Mouse (Mus musculus) heart, adult 2 months (tissue): ENCODE data around the gene Pdgfa. TPM values are rescaled to one million over a fixed set of nuclear protein-coding genes. Genes with fewer than 3 reads are reported as not detected.
A peak's percentile ranks its signal among the peaks of the same experiment; 100 is the strongest.

Experiments
- DNase-seq, 2 experiments: peaks; one replicate each; pipeline ENCODE4 v3.0.0; 2021
- H3K27ac ChIP-seq: fragments of 200-600 bp; 2 replicates; pipeline ENCODE4 v1.8.1; 2022
- H3K27me3 ChIP-seq: fragments of 200-500 bp; 2 replicates; pipeline ENCODE4 v1.6.1; 2012; ENCODE audit warnings: mild to moderate bottlenecking, low read length, inconsistent platforms, mixed read lengths; ENCODE audit not compliant: control insufficient read depth, insufficient read depth
- H3K36me3 ChIP-seq: fragments of 200-500 bp; 2 replicates; pipeline ENCODE4 v1.6.1; 2012; ENCODE audit warnings: low read length, inconsistent platforms; ENCODE audit not compliant: control insufficient read depth, insufficient read depth
- H3K4me1 ChIP-seq: fragments of 200-500 bp; 2 replicates; pipeline ENCODE4 v1.6.1; 2011; ENCODE audit warnings: low read length; ENCODE audit not compliant: control insufficient read depth, insufficient read depth
- H3K4me3 ChIP-seq: fragments of 200-600 bp; 2 replicates; pipeline ENCODE4 v1.8.1; 2022
- H3K79me2 ChIP-seq: fragments of 200-500 bp; replicated peaks from 2 replicates; pipeline ENCODE4 v1.6.1; 2012; ENCODE audit warnings: mild to moderate bottlenecking, inconsistent platforms, low read length, moderate library complexity, mixed read lengths; ENCODE audit not compliant: control insufficient read depth, insufficient read depth
- H3K9ac ChIP-seq: fragments of 200-500 bp; 2 replicates; pipeline ENCODE4 v1.6.1; 2012; ENCODE audit warnings: low read depth, mild to moderate bottlenecking, control low read depth, inconsistent platforms, low read length, mixed read lengths
- CTCF ChIP-seq: fragments of 200-600 bp; IDR thresholded peaks from 2 replicates; pipeline ENCODE4 v1.8.1; 2022; ENCODE audit warnings: antibody characterized with exemption, mild to moderate bottlenecking, moderate library complexity
- EP300 ChIP-seq: fragments of 200-500 bp; IDR thresholded peaks from 2 replicates; pipeline ENCODE4 v1.6.1; 2011; ENCODE audit warnings: low read depth, low read length, control low read depth; ENCODE audit not compliant: insufficient read depth
- POLR2A ChIP-seq: fragments of 200-500 bp; IDR thresholded peaks from 2 replicates; pipeline ENCODE4 v1.6.1; 2011; ENCODE audit warnings: mild to moderate bottlenecking, low read depth, low read length, control low read depth; ENCODE audit not compliant: insufficient read depth
- WGBS: fragments of 180-500 bp; shearing (Covaris S2); methylation state at CpG from one replicate; pipeline ENCODE4 v1.1.7; 2018; 5-methylcytosine and 5-hydroxymethylcytosine counted together
- intact Hi-C: fragments of 180-260 bp; cut with DNase I; formaldehyde crosslinking; loops from one replicate; pipeline ENCODE4 v1.15.1; 2025
- polyA plus RNA-seq: library from polyadenylated mRNA; depleted of rRNA; stranded (reverse); fragments of >200 nt; gene quantifications from 2 replicates; pipeline ENCODE4 v1.2.3, GENCODE M21; 2012
- total RNA-seq, 2 experiments: library from RNA; stranded (reverse); gene quantifications; 2 replicates each; pipeline ENCODE4 v1.2.3; 2021

The Pdgfa gene
- total and polyA plus RNA-seq, 3 experiments, result 14.2 to 20.7 (median 19.6) TPM

DNA sequence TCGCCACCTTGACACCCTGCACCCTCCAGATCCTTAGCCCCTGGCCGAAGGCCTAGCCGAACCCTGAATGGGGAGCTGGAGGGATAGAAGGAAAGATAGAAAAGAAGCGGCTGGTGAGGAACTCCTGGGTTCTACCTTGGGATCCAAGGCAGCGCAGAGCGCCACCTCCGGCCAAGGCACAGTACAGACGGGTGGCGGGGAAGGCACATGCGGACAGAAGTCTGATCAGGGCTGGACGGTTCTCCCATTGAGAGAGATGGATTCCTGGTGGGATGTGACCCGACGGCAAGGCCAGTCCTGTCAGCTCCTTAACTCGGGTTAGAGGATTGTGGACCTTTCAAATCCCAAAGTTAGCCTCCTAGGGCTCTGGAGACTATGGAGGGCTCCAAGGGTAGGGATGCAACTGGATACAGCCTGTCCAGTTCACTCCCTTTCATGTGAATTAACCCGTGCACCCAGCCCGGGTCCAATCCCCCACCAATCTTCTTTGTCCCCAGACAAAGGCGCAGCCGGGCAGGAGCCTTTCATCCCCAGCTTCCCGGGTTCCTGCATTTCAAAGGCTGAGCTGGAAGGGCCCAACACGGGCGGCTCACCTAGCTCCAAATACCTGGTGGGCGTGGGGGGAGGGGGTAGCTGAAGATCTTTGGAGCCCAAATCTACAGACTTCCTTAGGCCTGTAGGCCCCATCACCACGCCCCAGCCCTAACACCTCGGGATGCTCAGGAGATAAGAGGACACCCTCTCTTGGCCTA, 672 bp downstream of the Pdgfa start:
- 29% methylated on average over 24 of the region's 24 CpGs for WGBS
- peaks cover 9% of the 10 kb centered on the region for H3K4me1 ChIP-seq

DNA sequence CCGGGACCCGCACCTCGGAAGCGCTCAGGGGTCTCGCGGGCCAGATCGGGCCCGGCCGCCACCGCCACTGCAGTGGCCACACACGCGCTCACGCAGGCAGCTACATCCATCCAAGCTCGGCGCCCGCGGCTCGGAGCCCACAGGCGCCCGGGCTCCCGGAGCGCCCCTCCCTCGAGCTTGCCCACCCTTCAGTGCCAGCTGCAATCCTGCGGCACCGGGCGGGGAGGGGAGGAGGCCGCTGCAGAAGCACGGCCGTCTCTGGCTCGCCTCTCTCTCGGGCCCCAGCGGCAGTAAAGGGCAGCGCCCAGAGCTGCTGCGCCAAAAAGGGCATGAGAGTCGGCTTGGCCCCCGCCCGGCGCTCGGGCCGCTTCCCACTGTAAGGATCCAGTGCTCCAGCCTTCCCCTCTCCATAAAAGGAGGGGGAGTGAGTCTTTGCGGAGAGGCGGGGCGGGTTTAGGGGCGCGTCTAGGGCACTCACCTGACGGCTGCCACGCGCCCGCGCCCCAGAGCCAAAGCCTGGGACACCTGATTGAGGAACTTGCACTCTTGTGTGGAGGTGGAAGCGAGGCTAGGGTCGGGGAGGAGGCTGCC, 1.4 kb downstream of the Pdgfa start:
- no peaks in the 10 kb centered on the region for H3K27me3 ChIP-seq
- intact Hi-C loops, result loop anchor here (2.0 to 5.0 kb wide), 2 partner anchors 19 to 86 kb away; no protein-coding TSS in a partner anchor
- TF ChIP-seq POLR2A, result peak; percentile 31; the same call in 1 of the 2 replicates
- no peak for TF ChIP-seq EP300
- TF ChIP-seq CTCF, result peak; percentile 48
- peaks cover 10% of the 10 kb centered on the region for H3K4me1 ChIP-seq
- peak overlapping the region; percentile 71 for H3K4me3 ChIP-seq
- peak overlapping the region; percentile 89 for H3K9ac ChIP-seq
- H3K36me3 ChIP-seq, result no peaks in the 10 kb centered on the region
- WGBS, result 1% methylated on average over 43 of the region's 52 CpGs
- peak overlapping the region; percentile 91 for H3K27ac ChIP-seq
- peak; percentile 83 to 88 for DNase-seq
- no peaks in the 10 kb centered on the region for H3K79me2 ChIP-seq

More for the DNA sequence above, 672 bp downstream of the Pdgfa start:
- intact Hi-C loops, result loop anchor here (2.0 to 5.0 kb wide), 2 partner anchors 18 to 86 kb away; no protein-coding TSS in a partner anchor
- H3K79me2 ChIP-seq, result no peaks in the 10 kb centered on the region
- H3K9ac ChIP-seq, result peak overlapping the region; percentile 89
- H3K4me3 ChIP-seq, result peak overlapping the region; percentile 71
- H3K27ac ChIP-seq, result peak overlapping the region; percentile 91
- no peaks in the 10 kb centered on the region for H3K27me3 ChIP-seq
- TF ChIP-seq EP300, result no peak
- TF ChIP-seq CTCF, result peak; percentile 43
- no peak; the same call in 1 of the 2 replicates for TF ChIP-seq POLR2A
- peak in 1 of 2 experiments; percentile 20 for DNase-seq
- no peaks in the 10 kb centered on the region for H3K36me3 ChIP-seq

DNA sequence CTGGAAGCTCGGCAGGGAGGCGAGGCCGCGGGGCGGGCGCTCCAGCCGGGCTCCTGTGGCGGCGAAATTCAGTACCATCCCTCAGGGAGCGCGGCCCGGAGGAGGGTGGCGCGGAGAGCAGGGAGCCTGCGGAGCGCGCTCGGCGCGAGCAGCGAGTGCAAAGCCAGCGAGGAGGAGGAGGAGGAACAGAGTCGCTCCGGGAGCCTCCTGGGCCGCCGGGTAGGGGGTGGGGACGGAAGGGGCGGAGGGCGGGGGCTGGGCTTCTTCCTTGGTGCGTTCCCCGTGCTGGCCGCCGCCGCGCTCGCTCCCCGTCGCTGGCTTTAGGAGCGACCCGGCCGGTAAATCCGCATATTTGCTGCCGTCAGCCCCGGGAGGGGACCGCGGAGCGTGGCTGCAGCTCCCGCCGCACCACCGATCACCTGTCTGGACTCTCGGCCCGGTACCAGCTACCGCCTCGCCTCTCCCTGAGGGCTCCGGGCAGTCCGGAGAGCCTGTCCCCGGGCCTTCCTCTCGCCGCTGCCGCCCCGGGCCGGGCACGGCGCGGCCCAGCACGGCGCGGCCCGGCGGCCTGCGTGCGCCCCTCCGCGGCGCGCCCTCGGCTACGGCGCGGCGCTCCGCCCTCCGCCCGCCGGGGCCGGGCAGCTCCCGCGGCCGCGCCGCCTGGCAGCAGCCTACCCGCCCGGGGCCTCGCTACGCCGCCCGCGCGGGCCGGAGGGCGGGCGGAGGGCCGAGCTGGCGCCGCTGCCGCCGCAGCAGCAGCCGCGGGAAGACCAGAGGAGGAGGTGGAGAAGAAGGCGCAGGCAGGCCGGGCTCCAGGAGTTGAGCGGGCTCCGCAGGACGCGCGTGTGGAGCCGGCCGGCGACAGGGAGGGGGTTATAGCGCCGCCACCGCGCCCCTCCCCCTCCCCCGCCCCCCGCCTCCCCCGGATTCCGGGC, 2.1 kb downstream of the Pdgfa start:
- intact Hi-C loops, result loop anchor here (5.0 kb wide), 2 partner anchors 87 to 152 kb away; no protein-coding TSS in a partner anchor
- peak overlapping the region; percentile 95 for H3K9ac ChIP-seq
- H3K27ac ChIP-seq, result peak overlapping the region; percentile 91
- peak; percentile 83 to 87 for DNase-seq
- WGBS, result 4% methylated on average over 119 of the region's 127 CpGs
- peak overlapping the region; percentile 71 for H3K4me3 ChIP-seq
- H3K36me3 ChIP-seq, result peaks cover 4% of the 10 kb centered on the region
- H3K27me3 ChIP-seq, result no peaks in the 10 kb centered on the region
- TF ChIP-seq POLR2A, result no peak; the same call in 1 of the 2 replicates
- no peak; the same call in 1 of the 2 replicates for TF ChIP-seq CTCF
- no peak for TF ChIP-seq EP300
- H3K4me1 ChIP-seq, result peaks cover 13% of the 10 kb centered on the region
- H3K79me2 ChIP-seq, result no peaks in the 10 kb centered on the region

DNA sequence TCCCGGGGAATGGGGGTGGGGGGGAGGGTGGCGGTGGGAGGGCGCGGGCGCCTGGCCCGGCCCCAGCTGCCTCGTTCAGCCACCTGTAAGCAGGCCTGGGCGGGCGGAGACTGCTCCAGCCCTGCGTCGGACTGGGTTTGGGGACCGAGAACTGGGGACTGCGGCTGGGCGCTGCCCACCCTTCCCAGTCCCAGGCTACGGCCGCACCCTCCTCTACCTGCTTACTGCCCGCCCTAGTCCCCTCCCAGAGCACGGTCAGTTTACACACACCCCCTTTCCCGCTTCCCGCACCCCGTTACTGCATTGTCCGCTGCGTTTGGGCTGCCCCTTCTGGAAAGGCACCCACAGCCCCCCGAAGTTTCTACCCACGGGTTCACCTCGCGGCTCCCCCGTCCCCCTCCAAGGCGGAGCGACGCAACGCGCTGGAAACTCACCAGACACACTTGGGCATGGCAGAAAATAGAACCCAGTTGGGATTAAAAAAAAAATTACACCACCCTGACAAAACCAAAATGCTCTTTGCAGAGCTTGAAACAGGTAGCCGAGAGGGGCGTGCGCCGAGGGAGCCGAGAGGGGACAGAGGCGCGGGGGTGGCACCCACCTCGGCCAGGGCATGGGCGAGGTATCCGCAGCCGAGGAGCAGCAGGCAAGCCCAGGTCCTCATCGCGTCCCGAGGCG, 2.9 kb downstream of the Pdgfa start:
- Histone ChIP-seq H3K79me2 (no peaks in the 10 kb centered on the region), H3K36me3 (peaks cover 4% of the 10 kb centered on the region), H3K27ac (peak overlapping the region; percentile 90), H3K4me3 (peak overlapping the region; percentile 68), H3K9ac (peak overlapping the region; percentile 78), H3K4me1 (peaks cover 14% of the 10 kb centered on the region), H3K27me3 (no peaks in the 10 kb centered on the region)
- DNase-seq, result peak in 1 of 2 experiments; percentile 38
- intact Hi-C loops, result loop anchor here (5.0 kb wide), 1 partner anchor 153 kb away; no protein-coding TSS in a partner anchor
- under 1% methylated on average over 48 of the region's 48 CpGs for WGBS
- no peak for TF ChIP-seq CTCF
- no peak for TF ChIP-seq POLR2A
- TF ChIP-seq EP300, result no peak

DNA sequence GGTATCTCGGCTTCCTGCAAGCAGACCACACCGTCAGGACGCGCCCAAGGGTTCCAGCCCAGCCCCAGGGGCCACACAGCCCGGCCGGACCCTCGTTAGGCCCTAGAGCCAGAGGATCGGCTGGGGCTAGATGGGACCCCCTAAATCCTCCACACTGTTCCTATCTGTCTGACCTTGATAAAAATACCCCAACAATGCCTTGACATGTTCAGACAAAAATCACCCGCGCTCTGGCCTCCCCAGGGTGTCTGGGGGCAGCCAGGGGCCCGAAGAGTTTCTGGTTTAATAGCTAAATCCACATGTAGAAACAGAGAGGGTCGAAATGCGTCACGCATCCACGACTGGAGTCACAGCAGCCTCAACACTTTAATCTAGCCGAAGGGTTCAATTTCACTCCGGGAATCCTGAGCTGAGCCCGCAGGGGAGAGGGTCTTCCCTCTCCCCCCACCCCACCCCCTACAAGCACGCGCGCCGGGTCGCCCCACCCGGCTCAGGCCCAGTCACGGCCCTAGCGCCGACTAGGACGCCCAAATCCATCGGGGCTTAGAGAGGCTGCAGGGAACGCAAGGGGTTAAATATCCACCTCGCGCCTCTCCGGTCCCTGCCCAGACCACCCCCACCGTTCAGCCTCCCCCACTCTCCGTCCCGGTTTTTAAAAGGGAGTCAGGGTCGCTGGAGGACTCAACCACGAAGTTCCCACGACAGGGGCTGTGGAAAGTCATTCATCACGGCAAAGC, 3.6 kb downstream of the Pdgfa start:
- Histone ChIP-seq H3K4me3 (peak overlapping the region; percentile 68), H3K4me1 (peaks cover 14% of the 10 kb centered on the region), H3K27me3 (no peaks in the 10 kb centered on the region), H3K9ac (peak overlapping the region; percentile 78), H3K36me3 (peaks cover 4% of the 10 kb centered on the region), H3K27ac (peak overlapping the region; percentile 90), H3K79me2 (no peaks in the 10 kb centered on the region)
- DNase-seq, result peak in 1 of 2 experiments; percentile 44
- TF ChIP-seq EP300, result no peak
- no peak for TF ChIP-seq POLR2A
- TF ChIP-seq CTCF, result no peak
- WGBS, result 2% methylated on average over 40 of the region's 40 CpGs
- intact Hi-C loops, result loop anchor here (5.0 kb wide), 1 partner anchor 154 kb away; no protein-coding TSS in a partner anchor
